Mouse (Mus musculus): ENCODE measurements around the gene Rdh1.

The Rdh1 gene

DNA sequence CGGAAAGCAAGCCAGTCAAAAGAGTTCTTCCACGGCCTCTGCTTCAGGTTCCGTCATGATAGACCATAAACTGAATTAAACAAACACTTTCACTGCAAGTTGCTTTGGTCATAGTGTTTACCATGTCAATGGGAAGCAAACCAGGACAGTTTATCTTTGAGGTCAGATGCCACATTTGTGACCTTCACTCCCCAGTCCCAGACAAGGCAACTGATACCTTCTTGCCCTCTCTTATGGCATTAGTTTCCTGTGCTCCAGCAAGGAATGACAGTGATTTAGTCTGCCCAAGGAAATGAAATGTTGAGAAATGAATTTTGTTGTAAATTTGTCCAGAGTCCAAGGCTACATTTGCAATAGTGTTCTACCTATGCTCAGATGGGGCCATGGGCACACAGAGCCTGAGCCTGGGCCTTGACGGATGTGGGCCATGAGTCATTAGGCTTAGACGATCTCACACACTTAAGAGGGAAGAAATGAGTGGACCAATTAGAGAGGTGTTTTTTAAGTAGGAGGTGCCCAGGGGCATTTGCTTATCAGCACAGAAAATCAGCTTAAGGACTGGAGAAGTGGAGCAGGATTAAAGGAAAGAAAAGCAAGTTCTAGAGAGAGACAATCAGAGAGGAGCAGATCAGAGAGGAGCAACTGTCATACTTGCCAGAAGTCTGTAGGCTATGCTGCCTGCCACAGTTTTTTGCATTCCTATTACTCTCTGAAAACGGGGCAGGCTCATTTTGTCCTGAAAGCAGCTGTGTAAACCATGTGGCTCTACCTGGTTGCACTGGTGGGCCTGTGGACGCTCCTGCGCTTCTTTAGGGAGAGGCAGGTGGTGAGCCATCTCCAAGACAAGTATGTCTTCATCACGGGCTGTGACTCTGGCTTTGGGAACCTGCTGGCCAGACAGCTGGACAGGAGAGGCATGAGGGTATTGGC lies at the start of gene Rdh1, which contains the start of gene Rdh16f1:
Gene Rdh1, plus strand, starts transcription at position 541 of the 930 bp plus-strand sequence.
Gene Rdh16f1, plus strand, starts transcription at position 607 of the 930 bp plus-strand sequence.
- DNase-seq (ENCODE audit: low read depth, low spot score): no peak

DNA sequence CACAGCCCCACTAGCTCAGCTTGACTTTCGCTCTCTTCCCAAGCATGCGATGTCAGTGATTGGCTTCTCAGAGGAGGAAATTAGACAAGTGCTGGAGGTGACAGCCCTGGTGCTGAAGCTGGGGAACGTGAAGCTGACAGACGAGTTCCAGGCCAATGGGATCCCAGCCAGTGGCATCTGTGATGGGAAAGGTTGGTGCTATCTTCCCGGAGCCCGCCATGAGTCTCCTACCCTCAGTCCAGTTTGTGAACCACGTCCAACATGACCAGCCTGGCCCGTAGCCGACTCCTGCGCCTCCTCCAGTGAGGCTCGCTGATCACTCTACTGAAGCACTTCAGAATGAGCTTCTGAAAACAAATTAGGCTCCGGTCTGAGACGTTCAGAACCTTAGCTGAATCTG lies 49.2 kb upstream of the Rdh1 start:
- DNase-seq (ENCODE audit: low read depth, low spot score): no peak

DNA sequence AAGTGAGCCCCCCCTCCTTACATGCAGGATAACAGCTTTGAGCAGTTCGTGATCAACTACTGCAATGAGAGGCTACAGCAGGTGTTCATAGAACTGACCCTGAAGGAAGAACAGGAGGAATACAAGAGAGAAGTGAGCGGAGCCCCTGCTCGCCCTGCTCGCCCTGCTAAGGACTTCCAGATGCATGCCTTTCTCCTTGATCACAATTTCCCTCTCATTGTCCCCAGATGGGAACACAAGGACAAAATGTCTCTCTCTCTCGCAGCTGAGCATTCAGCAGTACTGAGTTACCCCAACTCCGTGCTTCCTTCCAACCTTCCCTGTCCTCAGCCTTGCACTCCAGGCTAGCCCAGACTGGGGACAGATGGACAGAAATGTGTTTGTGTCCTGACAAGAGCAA lies 46.8 kb upstream of the Rdh1 start:
- no peak for DNase-seq (ENCODE audit: low read depth, low spot score)

DNA sequence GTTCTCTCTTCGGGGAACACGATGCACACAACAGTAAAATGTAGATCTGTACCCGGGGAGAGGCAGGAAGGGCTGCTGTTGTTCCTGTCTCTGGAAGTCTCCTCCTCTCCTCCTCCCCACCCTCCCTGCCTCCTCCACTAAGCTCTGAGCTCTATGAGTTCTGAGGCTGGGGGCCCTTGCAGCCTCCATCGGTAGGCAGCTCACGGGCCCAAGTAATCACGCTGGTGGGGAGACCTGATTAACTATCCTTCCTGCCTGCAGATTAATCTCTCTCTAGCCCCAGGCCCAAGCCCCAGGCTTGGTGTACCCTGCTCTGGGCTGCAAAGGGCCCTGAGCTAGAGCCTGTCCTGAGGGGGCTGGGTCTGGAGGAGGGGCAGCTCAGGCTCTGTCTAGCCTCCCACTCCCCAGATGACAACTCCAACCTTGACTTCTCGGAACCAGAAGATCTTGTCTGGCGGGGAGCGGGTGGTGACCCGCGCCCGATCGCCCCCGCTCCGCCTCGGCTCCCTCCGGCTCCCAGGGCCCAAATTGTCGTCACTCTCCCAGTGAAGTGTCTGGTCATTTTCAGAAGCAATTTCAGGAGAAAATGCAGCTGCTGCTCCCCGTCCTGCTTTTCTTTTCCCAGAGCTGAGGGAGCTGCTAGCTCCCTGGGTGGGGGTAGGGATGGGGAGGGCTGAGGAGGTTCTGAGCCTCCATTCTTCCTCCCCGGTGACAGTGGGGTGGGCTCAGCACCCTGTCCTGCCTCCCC lies 37.7 kb upstream of the Rdh1 start:
- no peak for DNase-seq (ENCODE audit: low read depth, low spot score)

DNA sequence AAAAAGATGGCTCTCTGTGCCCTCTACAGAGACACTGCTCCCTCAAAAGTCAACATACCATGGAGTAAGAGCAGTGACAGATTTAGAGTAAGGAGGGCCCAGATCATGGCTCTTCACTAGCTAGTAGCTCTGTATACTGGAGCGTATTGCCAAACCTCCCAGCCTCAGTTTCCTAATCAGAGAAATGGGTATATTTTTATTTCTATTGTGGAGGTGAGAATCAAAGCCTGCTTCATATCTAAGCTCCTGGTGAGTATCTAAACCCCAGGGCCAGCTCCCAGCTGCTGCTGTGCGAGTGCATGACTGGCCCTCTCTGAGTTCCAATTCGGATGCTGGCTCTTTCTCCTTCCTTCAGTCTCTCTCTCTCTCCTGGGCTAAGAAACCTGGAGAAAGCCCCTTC lies 35.3 kb upstream of the Rdh1 start, which contains the start of gene Tac2:
Gene Tac2, plus strand, starts transcription at position 301 of the 400 bp plus-strand sequence.
- DNase-seq (ENCODE audit: low read depth, low spot score): no peak

DNA sequence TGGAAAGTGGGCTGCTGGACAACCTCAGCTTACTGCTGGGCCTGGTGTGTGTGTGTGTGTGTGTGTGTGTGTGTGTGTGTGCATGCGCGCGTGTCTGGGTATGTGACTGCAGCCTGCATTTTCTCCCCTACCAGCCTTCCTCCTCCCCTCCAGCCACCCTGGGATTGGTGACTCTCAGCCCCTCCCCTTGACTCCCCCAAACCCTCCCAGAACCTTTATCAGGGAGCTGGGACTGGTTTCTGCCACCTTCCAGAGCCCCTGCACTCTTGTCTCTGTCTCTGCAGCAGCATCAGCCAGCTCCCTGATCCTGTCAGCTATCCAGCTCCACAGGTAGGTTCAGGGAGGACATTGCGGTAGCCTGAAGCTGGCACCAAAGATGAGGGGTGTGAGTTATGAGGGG lies 34.4 kb upstream of the Rdh1 start:
- no peak for DNase-seq (ENCODE audit: low read depth, low spot score)

DNA sequence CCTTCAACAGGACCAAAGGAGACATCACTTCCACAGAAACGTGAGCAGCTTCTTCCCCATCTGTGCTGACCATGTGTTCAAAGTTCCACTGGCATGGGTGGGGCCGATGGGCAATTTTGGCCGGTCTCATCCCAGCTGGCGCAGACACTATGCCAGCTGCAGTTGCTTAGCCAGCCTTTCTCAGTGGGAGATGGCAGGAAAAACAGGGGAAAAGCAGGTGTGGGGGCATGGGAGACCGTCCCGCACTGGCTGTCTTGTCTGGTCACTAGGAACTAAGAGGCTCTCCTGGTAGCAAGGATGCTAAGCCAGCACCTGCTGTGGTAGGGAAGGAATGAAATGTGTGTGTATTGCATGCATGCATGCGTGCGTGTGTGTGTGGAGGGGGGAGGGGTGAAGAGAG lies 31.1 kb upstream of the Rdh1 start:
- no peak for DNase-seq (ENCODE audit: low read depth, low spot score)

DNA sequence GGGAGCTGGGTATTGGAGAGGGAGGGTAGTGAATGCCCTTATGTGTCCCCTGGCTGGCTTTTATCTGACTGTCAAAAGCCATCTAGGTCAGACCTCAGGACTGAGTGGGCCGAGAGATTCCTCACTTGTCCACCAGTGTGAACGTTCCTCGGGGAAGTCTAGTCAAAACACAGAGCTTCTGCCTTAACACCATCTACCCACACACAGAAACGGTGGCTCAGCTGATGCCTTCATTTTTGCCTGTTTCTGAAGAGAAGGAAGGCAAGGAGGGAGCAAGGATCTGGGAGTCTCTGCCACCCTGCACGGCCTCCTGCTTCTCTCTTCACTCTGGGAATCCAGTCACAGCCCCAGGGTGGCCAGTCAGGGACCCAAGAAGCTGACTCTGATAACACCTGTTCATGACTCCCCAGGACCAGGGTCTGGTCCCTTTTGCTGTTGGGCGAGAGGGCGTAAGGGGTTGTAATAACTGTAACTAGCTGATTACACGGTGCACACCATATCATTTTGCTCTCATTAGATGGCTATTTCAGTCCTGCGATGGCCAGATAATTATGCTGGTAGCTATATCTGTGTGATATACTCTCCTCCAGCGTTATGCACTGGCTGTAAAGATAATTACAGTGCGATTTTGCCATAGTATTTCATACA lies 29.1 kb upstream of the Rdh1 start:
- no peak for DNase-seq (ENCODE audit: low read depth, low spot score)

DNA sequence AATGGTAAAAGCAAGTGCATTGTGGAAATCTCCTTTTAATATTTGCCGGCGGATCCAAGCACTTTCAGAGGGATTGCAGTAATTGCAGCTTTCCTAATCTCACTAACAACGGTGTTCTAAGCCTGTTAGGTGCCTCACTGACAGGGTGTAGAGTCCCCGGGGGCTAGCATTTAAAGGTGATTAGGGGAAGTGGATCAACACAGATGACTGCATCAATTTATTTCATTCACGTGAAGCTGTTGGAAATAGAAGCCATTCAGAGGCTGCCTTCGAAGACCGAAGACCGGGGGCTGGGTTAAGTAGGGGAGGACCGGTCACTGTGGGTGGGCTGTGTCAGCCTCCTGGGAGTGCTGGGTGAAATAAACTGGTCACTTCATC lies 28.6 kb upstream of the Rdh1 start:
- DNase-seq (ENCODE audit: low read depth, low spot score): no peak

DNA sequence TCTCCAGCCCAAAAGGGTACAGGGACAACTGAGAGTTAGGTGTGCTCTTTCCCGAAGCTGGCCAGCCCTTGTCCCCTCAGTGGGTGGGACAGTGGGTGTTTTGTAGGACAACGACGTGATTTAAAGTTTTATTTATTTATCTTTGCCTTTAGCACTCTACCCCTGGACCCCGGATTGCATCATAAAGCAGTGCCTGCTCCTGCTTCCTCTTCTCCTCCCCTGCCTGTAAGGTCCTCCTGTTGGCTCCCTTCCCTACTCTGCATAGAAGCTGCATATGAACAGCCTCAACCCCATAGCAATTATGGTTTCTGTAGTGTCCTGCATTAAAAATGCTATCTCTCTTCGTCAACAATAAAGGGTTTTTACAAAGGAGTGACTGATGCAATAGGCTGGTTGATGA lies 28.1 kb upstream of the Rdh1 start:
- DNase-seq (ENCODE audit: low read depth, low spot score): no peak

DNA sequence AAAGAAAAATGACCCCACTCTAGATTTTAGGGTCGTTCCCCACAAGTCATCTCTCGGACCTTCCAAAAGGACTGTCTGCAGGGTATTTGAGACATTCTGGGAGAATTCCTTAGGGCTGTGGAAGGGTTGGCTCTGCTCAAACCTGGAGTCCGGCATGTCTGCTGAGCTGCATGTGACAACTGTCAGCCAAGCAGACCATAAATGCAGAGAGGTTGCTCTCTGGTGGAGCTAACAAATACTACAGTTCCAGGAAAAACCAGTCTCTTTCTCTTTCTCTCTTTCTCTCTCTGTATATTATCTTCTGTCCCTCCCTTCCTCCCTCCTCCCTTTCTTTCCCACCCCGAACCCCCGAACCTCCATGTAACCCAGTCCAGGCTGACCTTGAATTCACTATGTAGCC lies 25.1 kb upstream of the Rdh1 start:
- DNase-seq (ENCODE audit: low read depth, low spot score): no peak

DNA sequence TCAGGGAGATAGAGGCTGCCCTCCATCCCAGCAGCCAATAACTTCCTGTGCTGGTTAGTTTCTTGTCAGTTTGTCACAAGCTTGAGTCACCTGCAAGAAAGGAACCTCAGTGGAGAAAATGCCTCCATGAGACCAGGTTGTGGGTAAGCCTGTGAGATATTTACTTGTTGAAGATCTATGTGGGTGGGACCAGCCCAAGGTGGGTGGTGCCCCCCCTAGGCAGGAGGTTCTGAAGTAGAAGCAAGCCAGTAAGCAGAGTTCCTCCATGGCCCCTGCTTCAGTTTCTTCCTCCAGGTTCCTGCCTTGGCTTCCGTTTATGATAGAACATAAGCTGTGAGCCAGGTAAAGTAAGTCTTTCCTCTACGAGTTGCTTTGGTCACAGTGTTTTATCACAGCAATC lies 23.3 kb upstream of the Rdh1 start:
- no peak for DNase-seq (ENCODE audit: low read depth, low spot score)

DNA sequence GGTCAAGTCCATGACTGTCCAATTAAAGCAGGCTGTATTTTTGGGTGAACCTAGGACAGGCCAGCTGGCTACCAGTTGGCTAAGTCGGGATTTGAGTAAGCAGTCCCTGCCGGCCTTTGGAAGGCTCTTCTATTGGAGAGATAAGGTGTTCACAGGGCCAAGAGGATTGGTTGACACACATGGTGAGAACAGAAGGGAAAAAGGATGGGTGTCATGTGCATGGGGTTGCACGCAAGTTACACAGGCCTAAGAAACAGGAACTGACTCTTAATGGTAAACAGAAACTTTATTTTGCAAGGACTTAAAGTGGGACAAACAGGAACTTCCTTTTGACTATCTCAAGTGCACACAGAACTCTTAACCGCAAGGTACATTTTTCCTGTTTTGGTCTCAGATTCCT lies 22.6 kb upstream of the Rdh1 start:
- DNase-seq (ENCODE audit: low read depth, low spot score): no peak

DNA sequence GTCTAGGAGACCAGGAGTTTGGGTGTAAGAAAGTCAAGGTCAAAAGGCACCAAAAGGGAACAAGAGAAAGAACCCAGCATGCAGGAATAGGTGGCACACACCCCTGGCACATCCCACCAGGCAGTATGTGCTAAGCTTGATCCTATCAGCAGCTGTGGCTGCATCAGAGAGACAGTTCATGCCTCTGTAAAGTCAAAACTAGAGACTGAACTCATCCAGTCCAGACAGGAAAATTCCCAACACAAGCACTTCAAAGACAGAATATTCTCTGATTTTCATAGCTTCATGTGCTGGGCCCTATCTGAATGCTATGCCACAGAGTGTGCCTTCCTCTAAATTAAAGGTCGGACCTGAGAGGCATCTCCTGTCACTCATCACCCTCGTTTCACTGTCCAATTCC lies 22.0 kb upstream of the Rdh1 start:
- no peak for DNase-seq (ENCODE audit: low read depth, low spot score)

DNA sequence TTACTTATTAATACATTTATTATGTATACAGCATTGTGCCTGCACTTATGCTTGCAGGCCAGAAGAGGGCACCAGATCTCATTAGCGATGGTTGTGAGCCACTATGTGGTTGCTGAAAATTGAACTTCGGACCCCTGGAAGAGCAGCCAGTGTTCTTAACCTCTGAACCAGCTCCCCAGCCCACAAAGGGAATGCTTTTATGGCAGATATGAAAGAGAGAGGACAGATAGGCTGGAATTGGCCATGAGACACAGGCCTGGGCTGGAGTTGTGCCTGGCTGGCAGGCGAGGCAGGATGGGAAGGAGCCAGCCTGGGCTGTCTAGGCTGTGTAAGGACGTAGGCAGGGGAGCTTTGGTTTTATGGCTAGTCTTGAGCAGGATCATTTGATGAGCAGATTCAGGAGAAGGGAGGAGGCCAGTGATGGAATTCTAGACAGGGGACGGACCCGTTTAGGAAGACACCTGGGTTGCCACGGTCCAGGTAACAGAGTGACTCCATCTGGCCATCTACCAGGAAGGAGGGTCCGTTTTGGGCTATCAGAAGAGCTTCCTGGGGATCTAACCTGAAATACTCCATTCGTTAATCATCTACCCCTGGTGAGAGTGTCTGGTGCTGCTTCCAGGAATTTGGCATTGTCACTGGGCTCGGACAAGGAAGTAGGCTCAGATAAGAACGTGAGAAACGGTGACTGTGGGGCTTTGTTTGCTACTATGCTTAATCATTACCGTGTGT lies 21.2 kb upstream of the Rdh1 start:
- peak; percentile 64 for DNase-seq (ENCODE audit: low read depth, low spot score)

DNA sequence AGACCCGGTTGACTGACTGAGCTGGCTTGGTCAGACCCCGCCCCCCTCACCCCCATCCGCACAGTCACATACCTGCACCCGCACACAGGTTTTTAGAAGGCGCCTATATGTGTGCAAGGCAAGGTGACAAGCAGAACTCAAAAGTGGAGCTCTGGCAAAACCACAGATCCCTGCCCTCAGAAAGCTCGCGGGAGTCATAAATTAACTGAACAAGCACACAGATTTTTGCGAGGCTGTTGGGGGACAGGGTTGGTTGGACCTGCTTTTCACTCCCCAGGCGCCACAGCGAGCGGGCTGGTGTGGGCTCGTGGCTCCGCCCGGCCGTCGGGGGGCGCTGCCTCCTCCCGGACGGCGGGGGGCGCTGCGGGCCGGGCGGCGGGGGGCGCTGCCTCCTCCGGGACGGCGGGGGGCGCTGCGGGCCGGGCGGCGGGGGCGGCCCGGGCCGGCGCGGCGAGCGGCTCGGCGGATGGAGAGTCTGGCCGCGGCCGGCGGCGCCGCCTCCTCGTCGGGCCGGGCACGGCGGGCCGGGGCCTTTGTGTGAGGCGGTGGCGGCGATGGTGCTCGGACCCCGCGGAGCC lies 20.3 kb upstream of the Rdh1 start, which contains the start of gene Zbtb39:
Gene Zbtb39, plus strand, starts transcription at position 456 of the 578 bp plus-strand sequence.
- DNase-seq (ENCODE audit: low read depth, low spot score): peak; percentile 82

DNA sequence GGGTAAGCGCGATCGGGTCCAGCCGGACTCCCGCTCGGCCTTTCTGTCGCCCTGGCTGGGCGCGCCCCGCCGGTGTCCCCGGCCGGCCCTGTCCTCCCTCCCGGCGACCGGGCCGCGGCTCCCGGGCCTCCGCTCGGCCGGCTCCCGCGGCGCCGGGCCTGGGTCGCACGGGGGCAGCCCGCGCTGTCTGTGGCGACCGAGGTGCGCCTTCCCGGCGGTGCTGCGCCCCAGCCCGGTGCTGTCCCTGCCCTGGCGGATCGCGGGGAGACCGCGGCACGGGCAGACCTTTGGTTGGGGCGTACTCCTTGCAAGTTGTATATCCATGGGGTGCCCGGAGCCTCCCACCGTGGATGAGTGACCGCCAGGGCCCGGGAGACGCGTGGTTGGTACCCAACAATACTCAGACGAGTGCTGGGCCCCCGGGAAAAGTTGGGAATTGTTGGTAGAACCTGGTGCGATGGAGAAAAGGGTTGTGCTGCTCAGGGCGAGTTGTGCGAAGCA lies 19.8 kb upstream of the Rdh1 start:
- peak; percentile 60 for DNase-seq (ENCODE audit: low read depth, low spot score)

DNA sequence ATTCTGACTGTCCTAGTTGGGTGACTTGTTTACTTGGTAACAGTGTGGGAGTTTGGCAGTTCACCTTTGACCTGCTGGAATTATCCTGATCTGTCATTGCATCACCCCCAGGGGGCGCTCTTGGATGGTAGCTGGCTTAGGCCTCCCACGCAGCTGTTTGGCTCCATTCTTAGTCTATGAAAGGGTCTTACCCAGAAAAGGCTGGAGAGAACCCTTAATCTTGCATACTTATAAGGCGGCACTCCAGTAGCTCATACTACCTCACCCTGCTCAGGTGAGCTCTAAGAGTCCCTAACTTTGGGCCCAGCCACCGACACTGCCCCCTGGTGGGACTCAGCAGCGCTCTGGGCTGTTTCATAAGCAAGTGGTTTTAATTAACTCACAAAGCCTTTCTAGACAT lies 14.9 kb upstream of the Rdh1 start:
- peak; percentile 84 for DNase-seq (ENCODE audit: low read depth, low spot score)

DNA sequence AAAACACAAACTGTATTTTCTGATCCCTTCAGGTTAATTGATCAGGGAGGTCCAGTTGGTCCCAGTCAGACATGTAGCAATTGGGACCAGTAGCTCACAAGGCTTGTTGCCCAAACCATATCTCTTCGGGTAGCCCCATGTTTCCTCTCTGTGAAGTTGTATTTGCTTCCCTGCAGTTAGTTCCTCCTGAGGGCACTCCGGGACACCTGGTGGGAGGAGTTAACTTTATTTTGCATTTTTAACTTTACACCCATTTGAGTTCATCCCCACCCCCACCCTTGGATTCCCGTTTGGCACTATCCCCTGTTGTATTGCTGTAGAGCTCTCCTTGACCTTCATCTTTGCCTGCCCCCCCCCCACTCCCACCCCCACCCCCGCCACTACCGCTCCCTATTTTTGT lies 13.6 kb upstream of the Rdh1 start:
- peak; percentile 66 for DNase-seq (ENCODE audit: low read depth, low spot score)

DNA sequence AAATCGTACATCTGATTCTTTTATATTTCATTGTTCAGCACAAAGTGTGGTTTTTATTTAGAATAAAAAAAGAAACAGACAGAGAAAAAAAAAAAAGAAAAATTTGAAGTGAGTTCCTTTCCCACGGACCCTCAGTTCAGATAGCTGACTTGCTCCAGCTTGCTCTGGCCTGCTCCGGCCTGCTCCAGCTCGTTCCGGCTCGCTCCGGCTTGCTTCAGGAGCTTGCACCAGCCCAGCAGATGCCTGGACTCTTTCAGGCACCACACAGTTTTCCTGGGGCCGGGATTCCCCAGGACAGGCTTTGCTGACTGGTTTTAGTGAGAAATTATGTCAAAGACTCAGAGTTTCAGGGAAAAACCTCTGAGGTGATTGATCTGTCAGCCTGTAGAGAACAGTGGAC lies 12.3 kb upstream of the Rdh1 start:
- peak; percentile 59 for DNase-seq (ENCODE audit: low read depth, low spot score)

Data from R1 (cell line).